Mouse (Mus musculus) spleen, adult 2 months (tissue): ENCODE measurements around the gene Bsg.

Experiments
- CTCF ChIP-seq: fragments of 200-500 bp; IDR thresholded peaks from 2 replicates; pipeline ENCODE4 v1.5.1; 2011; ENCODE audit warnings: mild to moderate bottlenecking, inconsistent platforms; ENCODE audit not compliant: insufficient read depth, insufficient read length, insufficient replicate concordance; ENCODE audit errors: extremely low read depth
- POLR2A ChIP-seq: fragments of 200-500 bp; IDR thresholded peaks from 2 replicates; pipeline ENCODE4 v1.6.1; 2011; ENCODE audit warnings: low read depth, low read length, inconsistent platforms

GRCm38 (mm10) chr10:79665051-79665450 is 39.2 kb upstream of the Bsg start:
- no peak for TF ChIP-seq CTCF
- no peak for TF ChIP-seq POLR2A
